Mouse (Mus musculus) neural tube, embryonic 10.5 days (tissue): ENCODE data around the gene Hist1h3c.
A peak's percentile ranks its signal among the peaks of the same experiment; 100 is the strongest.
"Not testable (repeated sequence)": the region's sequence is repeated elsewhere in the genome, so short reads cannot be mapped to it uniquely, and the experiment has no call there.

ENCODE experiments used
- DNase-seq: peaks from one replicate; pipeline ENCODE4 v3.0.0-alpha.2; 2017; ENCODE audit warnings: low spot score; ENCODE audit errors: extremely low spot score

Gene Hist1h3c

GRCm38 (mm10) chr13:23745381-23746161 is at the start of gene Hist1h3c:
Gene Hist1h3c, minus strand, starts transcription at chr13:23745602.
- DNase-seq: peak; percentile 78

GRCm38 (mm10) chr13:23792520-23792919 is 47.1 kb upstream of the Hist1h3c start:
- no peak for DNase-seq

GRCm38 (mm10) chr13:23779025-23779424 is 33.6 kb upstream of the Hist1h3c start:
- no peak for DNase-seq

- DNase-seq: no peak
Observed at GRCm38 (mm10) chr13:23778339-23778738, 32.9 kb upstream of the Hist1h3c start.

- DNase-seq: peak; percentile 54
Observed at GRCm38 (mm10) chr13:23772561-23773313, 27.3 kb upstream of the Hist1h3c start.

- DNase-seq: not testable (repeated sequence)
Observed at GRCm38 (mm10) chr13:23769613-23770012, 24.2 kb upstream of the Hist1h3c start, which contains the start of gene Trim38. Gene Trim38, plus strand, starts transcription at chr13:23769913.

GRCm38 (mm10) chr13:23768834-23769397 is 23.5 kb upstream of the Hist1h3c start:
- no peak for DNase-seq

GRCm38 (mm10) chr13:23766772-23767171 is 21.4 kb upstream of the Hist1h3c start:
- DNase-seq: no peak

GRCm38 (mm10) chr13:23765172-23765513 is 19.7 kb upstream of the Hist1h3c start:
- DNase-seq: no peak

- no peak for DNase-seq
Observed at GRCm38 (mm10) chr13:23764324-23765171, 19.1 kb upstream of the Hist1h3c start.

- peak; percentile 89 for DNase-seq
Observed at GRCm38 (mm10) chr13:23763586-23764323, 18.4 kb upstream of the Hist1h3c start, which contains the start of gene Hist1h1a. Gene Hist1h1a, plus strand, starts transcription at chr13:23763666.

GRCm38 (mm10) chr13:23763242-23763585 is 17.8 kb upstream of the Hist1h3c start:
- DNase-seq: no peak

GRCm38 (mm10) chr13:23761871-23762821 is 16.7 kb upstream of the Hist1h3c start, which contains the start of gene Hist1h3a:
Gene Hist1h3a, minus strand, starts transcription at chr13:23762386.
- DNase-seq: peak; percentile 64

GRCm38 (mm10) chr13:23760972-23761864 is 15.8 kb upstream of the Hist1h3c start, which contains the start of gene Hist1h4a:
Gene Hist1h4a, minus strand, starts transcription at chr13:23761230.
- peak; percentile 99 for DNase-seq

GRCm38 (mm10) chr13:23760240-23760971 is 15.0 kb upstream of the Hist1h3c start:
- no peak for DNase-seq

GRCm38 (mm10) chr13:23759916-23760239 is 14.5 kb upstream of the Hist1h3c start:
- no peak for DNase-seq

- DNase-seq: no peak
Observed at GRCm38 (mm10) chr13:23759251-23759771, 13.9 kb upstream of the Hist1h3c start.
